Mouse (Mus musculus): ENCODE measurements around the gene Psme3.
A peak's percentile ranks its signal among the peaks of the same experiment; 100 is the strongest.

Psme3 gene

GRCm38 (mm10) chr11:101354438-101355010, 38.5 kb downstream of the Psme3 start:
- Histone ChIP-seq H3K27me3 (ENCODE audit: control insufficient read depth, insufficient read depth, low read length, poor library complexity, severe bottlenecking) (no peaks in the 10 kb centered on the region), H3K36me3 (ENCODE audit: control insufficient read depth, insufficient read depth, low read length, poor library complexity, severe bottlenecking) (no peaks in the 10 kb centered on the region)
- DNase-seq (ENCODE audit: low read depth, low spot score), result peak; percentile 6

- no peaks in the 10 kb centered on the region for H3K27me3 ChIP-seq (ENCODE audit: control insufficient read depth, insufficient read depth, low read length, poor library complexity, severe bottlenecking)
- no peak for DNase-seq (ENCODE audit: low read depth, low spot score)
- H3K36me3 ChIP-seq (ENCODE audit: control insufficient read depth, insufficient read depth, low read length, poor library complexity, severe bottlenecking), result no peaks in the 10 kb centered on the region
Observed at GRCm38 (mm10) chr11:101355916-101356315, 39.9 kb downstream of the Psme3 start.

- Histone ChIP-seq H3K36me3 (ENCODE audit: control insufficient read depth, insufficient read depth, low read length, poor library complexity, severe bottlenecking) (no peaks in the 10 kb centered on the region), H3K27me3 (ENCODE audit: control insufficient read depth, insufficient read depth, low read length, poor library complexity, severe bottlenecking) (no peaks in the 10 kb centered on the region)
- DNase-seq (ENCODE audit: low read depth, low spot score), result no peak
Observed at GRCm38 (mm10) chr11:101357505-101358182, 41.6 kb downstream of the Psme3 start.

- Histone ChIP-seq H3K27me3 (ENCODE audit: control insufficient read depth, insufficient read depth, low read length, poor library complexity, severe bottlenecking) (no peaks in the 10 kb centered on the region), H3K36me3 (ENCODE audit: control insufficient read depth, insufficient read depth, low read length, poor library complexity, severe bottlenecking) (no peaks in the 10 kb centered on the region)
- no peak for DNase-seq (ENCODE audit: low read depth, low spot score)
Observed at GRCm38 (mm10) chr11:101359776-101360175, 43.8 kb downstream of the Psme3 start.

- H3K36me3 ChIP-seq (ENCODE audit: control insufficient read depth, insufficient read depth, low read length, poor library complexity, severe bottlenecking), result no peaks in the 10 kb centered on the region
- no peaks in the 10 kb centered on the region for H3K27me3 ChIP-seq (ENCODE audit: control insufficient read depth, insufficient read depth, low read length, poor library complexity, severe bottlenecking)
- DNase-seq (ENCODE audit: low read depth, low spot score), result no peak
Observed at GRCm38 (mm10) chr11:101360651-101361113, 44.7 kb downstream of the Psme3 start.

GRCm38 (mm10) chr11:101364531-101364931, 48.5 kb downstream of the Psme3 start:
- H3K27me3 ChIP-seq (ENCODE audit: control insufficient read depth, insufficient read depth, low read length, poor library complexity, severe bottlenecking), result no peaks in the 10 kb centered on the region
- no peak for DNase-seq (ENCODE audit: low read depth, low spot score)
- no peaks in the 10 kb centered on the region for H3K36me3 ChIP-seq (ENCODE audit: control insufficient read depth, insufficient read depth, low read length, poor library complexity, severe bottlenecking)

- no peak for DNase-seq (ENCODE audit: low read depth, low spot score)
Observed at GRCm38 (mm10) chr11:101367326-101367935, 51.4 kb downstream of the Psme3 start, which contains the start of gene G6pc. TSS of gene G6pc (plus strand) at chr11:101367561.

GRCm38 (mm10) chr11:101370141-101370540, 54.1 kb downstream of the Psme3 start:
- Histone ChIP-seq H3K27me3 (ENCODE audit: control insufficient read depth, insufficient read depth, low read length, poor library complexity, severe bottlenecking) (no peaks in the 10 kb centered on the region), H3K36me3 (ENCODE audit: control insufficient read depth, insufficient read depth, low read length, poor library complexity, severe bottlenecking) (no peaks in the 10 kb centered on the region)
- no peak for DNase-seq (ENCODE audit: low read depth, low spot score)

More at GRCm38 (mm10) chr11:101367326-101367935, 51.4 kb downstream of the Psme3 start, which contains the start of gene G6pc:
- H3K36me3 ChIP-seq (ENCODE audit: control insufficient read depth, insufficient read depth, low read length, poor library complexity, severe bottlenecking), result no peaks in the 10 kb centered on the region
- H3K27me3 ChIP-seq (ENCODE audit: control insufficient read depth, insufficient read depth, low read length, poor library complexity, severe bottlenecking), result no peaks in the 10 kb centered on the region

All from splenic B cell, adult 2 months (primary cell).